Mouse (Mus musculus) liver, postnatal 0 days (tissue): ENCODE measurements around the gene Rbms1.

ENCODE experiments used
- CTCF ChIP-seq: sonication (generic); IDR thresholded peaks from 2 replicates; pipeline ENCODE4 v1.5.1; 2016; ENCODE audit warnings: antibody characterized with exemption, low read depth
- EP300 ChIP-seq: IDR thresholded peaks from 2 replicates; pipeline ENCODE4 v1.6.1; 2016; ENCODE audit warnings: antibody characterized with exemption, low read depth, mild to moderate bottlenecking

DNA sequence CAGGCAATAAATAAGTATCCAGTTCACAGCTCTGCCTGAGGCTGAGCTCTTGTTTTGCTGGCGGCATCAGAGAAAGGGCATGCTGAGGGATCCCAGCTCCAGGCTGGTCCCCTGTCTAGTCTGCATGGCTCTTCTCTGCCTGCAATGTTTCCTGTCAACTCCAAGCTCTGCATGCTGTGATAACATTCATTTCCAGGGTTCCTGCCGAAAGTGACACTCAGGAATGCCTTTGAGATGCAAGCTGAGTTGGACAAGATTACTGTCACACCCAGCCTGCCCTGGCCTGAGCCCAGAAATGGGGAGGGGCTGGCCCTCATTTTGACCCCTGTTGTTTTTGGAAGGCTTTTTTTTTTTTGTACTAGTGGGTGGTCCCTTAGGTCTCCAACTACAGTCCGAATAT lies 233.0 kb downstream of the Rbms1 start:
- TF ChIP-seq CTCF, result no peak
- no peak for TF ChIP-seq EP300
